Mouse (Mus musculus): ENCODE data around the gene Larp4b.

The Larp4b gene

GRCm38 (mm10) chr13:9125193-9125592 is 31.5 kb downstream of the Larp4b start:
- DNase-seq, result no peak

- no peak for DNase-seq
These were observed 34.0 kb downstream of the Larp4b start for GRCm38 (mm10) chr13:9127715-9128114.

GRCm38 (mm10) chr13:9128707-9129314 is 35.1 kb downstream of the Larp4b start:
- DNase-seq, result no peak

- DNase-seq, result no peak
These were observed 40.7 kb downstream of the Larp4b start for GRCm38 (mm10) chr13:9134421-9134820.

- no peak for DNase-seq
These were observed 42.4 kb downstream of the Larp4b start for GRCm38 (mm10) chr13:9136088-9136487.

GRCm38 (mm10) chr13:9136733-9137132 is 43.1 kb downstream of the Larp4b start:
- no peak for DNase-seq

- DNase-seq, result no peak
These were observed 45.8 kb downstream of the Larp4b start for GRCm38 (mm10) chr13:9139466-9139991.

- DNase-seq, result peak; percentile 30
These were observed 46.5 kb downstream of the Larp4b start for GRCm38 (mm10) chr13:9140204-9140603.

- no peak for DNase-seq
These were observed 48.7 kb downstream of the Larp4b start for GRCm38 (mm10) chr13:9142371-9142770.

GRCm38 (mm10) chr13:9148830-9149229 is 55.1 kb downstream of the Larp4b start:
- DNase-seq, result no peak

- DNase-seq, result no peak
These were observed 56.0 kb downstream of the Larp4b start for GRCm38 (mm10) chr13:9149473-9150217.

- no peak for DNase-seq
These were observed 57.4 kb downstream of the Larp4b start for GRCm38 (mm10) chr13:9151100-9151499.

GRCm38 (mm10) chr13:9151619-9152018 is 57.9 kb downstream of the Larp4b start:
- DNase-seq, result no peak

- DNase-seq, result no peak
These were observed 58.6 kb downstream of the Larp4b start for GRCm38 (mm10) chr13:9152267-9152666.

GRCm38 (mm10) chr13:9153803-9154202 is 60.1 kb downstream of the Larp4b start:
- DNase-seq, result no peak

GRCm38 (mm10) chr13:9159282-9159681 is 65.6 kb downstream of the Larp4b start:
- no peak for DNase-seq

GRCm38 (mm10) chr13:9162888-9163287 is 69.2 kb downstream of the Larp4b start:
- DNase-seq, result no peak

- no peak for DNase-seq
These were observed 74.2 kb downstream of the Larp4b start for GRCm38 (mm10) chr13:9167842-9168241.

- no peak for DNase-seq
These were observed 75.9 kb downstream of the Larp4b start for GRCm38 (mm10) chr13:9169616-9170015.

- DNase-seq, result no peak
These were observed 77.0 kb downstream of the Larp4b start for GRCm38 (mm10) chr13:9170726-9171125.

GRCm38 (mm10) chr13:9173414-9173813 is 79.7 kb downstream of the Larp4b start:
- DNase-seq, result no peak

- DNase-seq, result no peak
These were observed 81.5 kb downstream of the Larp4b start for GRCm38 (mm10) chr13:9175171-9175570.

GRCm38 (mm10) chr13:9178270-9178669 is 84.6 kb downstream of the Larp4b start:
- no peak for DNase-seq

GRCm38 (mm10) chr13:9178718-9179117 is 85.0 kb downstream of the Larp4b start:
- no peak for DNase-seq

Measured in cerebellum, adult 9-11 months (tissue).